Mouse (Mus musculus) lung, embryonic 15.5 days (tissue): ENCODE measurements at regions not wholly inside any gene's neighbourhood (a gene's known extent, or its start where the extent isn't known, plus 50 kb on each side); places are given as distances from the start of the nearest gene placed in this dataset.
A peak's percentile ranks its signal among the peaks of the same experiment; 100 is the strongest.

ENCODE experiments used
- ATAC-seq: fragments of 200-750 bp; cut with Nextera tagmentation; 2 replicates; pipeline ENCODE4 v1.8.0; 2017; ENCODE audit warnings: moderate number of reproducible peaks, borderline replicate concordance; ENCODE audit not compliant: low FRiP score, low TSS enrichment; ENCODE audit errors: extremely low read depth
- H3K27ac ChIP-seq: fragments of 300-500 bp; sonication (generic); 2 replicates; pipeline ENCODE4 v1.5.1; 2015; ENCODE audit warnings: moderate library complexity, mild to moderate bottlenecking, inconsistent platforms
- H3K27me3 ChIP-seq: fragments of 300-500 bp; sonication (generic); 2 replicates; pipeline ENCODE4 v1.6.1; 2015; ENCODE audit warnings: inconsistent platforms
- H3K36me3 ChIP-seq: fragments of 300-500 bp; sonication (generic); 2 replicates; pipeline ENCODE4 v1.6.1; 2015; ENCODE audit warnings: inconsistent platforms
- H3K4me1 ChIP-seq: fragments of 300-500 bp; sonication (generic); 2 replicates; pipeline ENCODE4 v1.6.1; 2015; ENCODE audit warnings: inconsistent platforms
- H3K4me2 ChIP-seq: fragments of 300-500 bp; sonication (generic); 2 replicates; pipeline ENCODE4 v1.6.1; 2015; ENCODE audit warnings: inconsistent platforms, mild to moderate bottlenecking, moderate library complexity
- H3K4me3 ChIP-seq: fragments of 300-500 bp; sonication (generic); 2 replicates; pipeline ENCODE4 v1.5.1; 2015; ENCODE audit warnings: mild to moderate bottlenecking, inconsistent platforms
- H3K9ac ChIP-seq: fragments of 300-500 bp; sonication (generic); 2 replicates; pipeline ENCODE4 v1.6.1; 2015; ENCODE audit warnings: inconsistent platforms
- H3K9me3 ChIP-seq: fragments of 300-500 bp; sonication (generic); 2 replicates; pipeline ENCODE4 v1.6.1; 2016; ENCODE audit warnings: inconsistent platforms
- WGBS: fragments of 180-500 bp; shearing (Covaris S2); methylation state at CpG from one replicate; pipeline ENCODE4 v1.1.7; 2015; 5-methylcytosine and 5-hydroxymethylcytosine counted together

DNA sequence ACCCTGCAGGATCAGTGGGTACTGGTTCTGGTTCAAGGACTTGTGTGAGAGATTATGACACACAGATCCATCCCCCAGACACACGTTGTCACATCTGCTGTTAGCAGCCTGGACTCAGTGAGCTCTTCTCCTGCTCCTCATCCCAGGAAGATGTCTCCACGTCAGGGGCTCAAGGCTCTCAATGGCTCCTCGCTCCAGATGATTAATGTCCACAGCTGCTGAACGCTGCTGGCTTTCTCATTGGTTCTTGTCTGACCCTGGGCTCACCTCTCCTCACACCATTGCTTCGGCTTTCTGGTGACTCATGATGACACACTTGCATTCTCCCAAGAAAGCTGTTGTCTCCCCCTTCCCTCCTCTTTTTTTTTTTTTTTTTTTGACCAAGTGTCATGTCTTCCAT, 116.2 kb downstream of the Gadd45g start:
- Histone ChIP-seq H3K4me1 (peaks cover 42% of the 10 kb centered on the region), H3K4me3 (no peak overlapping the region), H3K27me3 (no peaks in the 10 kb centered on the region), H3K27ac (no peak overlapping the region), H3K36me3 (no peaks in the 10 kb centered on the region), H3K4me2 (no peak overlapping the region), H3K9ac (no peak overlapping the region), H3K9me3 (no peaks in the 10 kb centered on the region)
- 42% methylated on average over 5 of the region's 5 CpGs for WGBS
- no peak for ATAC-seq

DNA sequence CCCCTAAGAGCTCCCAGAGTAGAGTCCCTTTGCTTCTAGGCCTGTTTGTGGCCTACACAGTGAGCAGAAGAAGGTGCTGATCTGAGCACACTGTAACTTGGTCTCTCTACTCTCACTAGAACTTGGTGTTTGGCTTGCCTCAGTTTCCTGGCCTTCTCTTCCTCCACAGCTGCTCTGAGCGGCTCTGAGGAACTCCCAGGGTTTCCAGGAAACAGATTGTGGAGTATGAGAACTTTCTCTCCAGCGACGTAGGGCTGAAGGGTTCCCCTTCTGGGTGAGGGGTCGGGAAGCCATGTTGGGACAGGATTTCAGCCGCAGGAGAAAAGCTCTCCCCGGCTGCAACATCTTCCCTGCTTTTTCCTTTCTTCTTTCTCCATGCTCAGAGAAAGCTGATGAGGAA, 117.5 kb downstream of the Gadd45g start:
- ATAC-seq: no peak
- H3K4me2 ChIP-seq: no peak overlapping the region

GRCm38 (mm10) chr13:51964416-51964815, 117.9 kb downstream of the Gadd45g start:
- Histone ChIP-seq H3K36me3 (no peaks in the 10 kb centered on the region), H3K4me2 (no peak overlapping the region), H3K4me1 (peaks cover 49% of the 10 kb centered on the region), H3K9ac (no peak overlapping the region), H3K4me3 (no peak overlapping the region), H3K27ac (peak overlapping the region; percentile 77), H3K27me3 (no peaks in the 10 kb centered on the region), H3K9me3 (no peaks in the 10 kb centered on the region)
- peak; percentile 23; the same call in 1 of the 2 replicates for ATAC-seq
- 42% methylated on average over 6 of the region's 6 CpGs for WGBS

More for the DNA sequence above, 117.5 kb downstream of the Gadd45g start:
- Histone ChIP-seq H3K4me3 (no peak overlapping the region), H3K9ac (no peak overlapping the region), H3K27ac (peak overlapping the region; percentile 68), H3K36me3 (no peaks in the 10 kb centered on the region), H3K9me3 (no peaks in the 10 kb centered on the region), H3K4me1 (peaks cover 54% of the 10 kb centered on the region), H3K27me3 (no peaks in the 10 kb centered on the region)
- 51% methylated on average over 6 of the region's 6 CpGs for WGBS

- Histone ChIP-seq H3K9me3 (no peaks in the 10 kb centered on the region), H3K4me3 (no peak overlapping the region), H3K27ac (peak overlapping the region; percentile 77), H3K27me3 (no peaks in the 10 kb centered on the region), H3K36me3 (no peaks in the 10 kb centered on the region), H3K4me2 (no peak overlapping the region), H3K9ac (no peak overlapping the region), H3K4me1 (peaks cover 49% of the 10 kb centered on the region)
- 50% methylated on average over 2 of the region's 2 CpGs for WGBS
- no peak for ATAC-seq
These were observed 118.4 kb downstream of the Gadd45g start for GRCm38 (mm10) chr13:51964921-51965320.

DNA sequence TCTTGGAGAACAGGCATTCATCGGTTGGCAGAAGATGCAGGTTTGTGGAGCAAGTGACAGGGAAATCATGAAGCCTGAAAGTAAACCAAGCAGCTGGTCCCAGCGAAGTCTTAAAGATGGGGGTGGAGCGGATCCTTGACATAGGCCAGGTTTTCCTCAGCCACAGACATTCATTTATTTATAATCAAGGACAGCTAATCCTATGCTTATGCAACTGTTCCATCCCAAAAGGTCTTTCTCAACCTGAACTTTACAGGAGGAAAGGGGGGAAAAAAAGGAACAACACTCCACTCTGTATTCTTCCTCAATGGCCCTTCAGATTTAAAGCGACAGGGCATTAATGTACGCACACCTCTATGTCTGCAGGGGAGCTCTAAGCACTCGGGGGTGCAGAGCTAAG, 121.6 kb downstream of the Gadd45g start:
- H3K9me3 ChIP-seq: no peaks in the 10 kb centered on the region
- H3K36me3 ChIP-seq: no peaks in the 10 kb centered on the region
- H3K27me3 ChIP-seq: no peaks in the 10 kb centered on the region
- H3K9ac ChIP-seq: no peak overlapping the region
- no peak for ATAC-seq
- H3K27ac ChIP-seq: peak overlapping the region; percentile 35; the same call in 1 of the 2 replicates
- WGBS: 61% methylated on average over 6 of the region's 6 CpGs
- H3K4me2 ChIP-seq: no peak overlapping the region
- peaks cover 56% of the 10 kb centered on the region for H3K4me1 ChIP-seq
- H3K4me3 ChIP-seq: no peak overlapping the region

GRCm38 (mm10) chr13:51968796-51969195, 122.3 kb downstream of the Gadd45g start:
- 53% methylated on average over 9 of the region's 9 CpGs for WGBS
- ATAC-seq: no peak
- peak overlapping the region; percentile 35; the same call in 1 of the 2 replicates for H3K27ac ChIP-seq

GRCm38 (mm10) chr13:51970051-51970450, 123.6 kb downstream of the Gadd45g start:
- WGBS: 61% methylated on average over 11 of the region's 11 CpGs
- H3K4me3 ChIP-seq: no peak overlapping the region
- no peak overlapping the region for H3K4me2 ChIP-seq
- no peak for ATAC-seq
- H3K36me3 ChIP-seq: no peaks in the 10 kb centered on the region
- H3K9me3 ChIP-seq: no peaks in the 10 kb centered on the region
- no peaks in the 10 kb centered on the region for H3K27me3 ChIP-seq
- H3K4me1 ChIP-seq: peaks cover 57% of the 10 kb centered on the region
- no peak overlapping the region for H3K27ac ChIP-seq
- H3K9ac ChIP-seq: no peak overlapping the region

More at GRCm38 (mm10) chr13:51968796-51969195, 122.3 kb downstream of the Gadd45g start:
- Histone ChIP-seq H3K4me1 (peaks cover 56% of the 10 kb centered on the region), H3K9me3 (no peaks in the 10 kb centered on the region), H3K27me3 (no peaks in the 10 kb centered on the region), H3K4me2 (no peak overlapping the region), H3K4me3 (no peak overlapping the region), H3K36me3 (no peaks in the 10 kb centered on the region), H3K9ac (no peak overlapping the region)

DNA sequence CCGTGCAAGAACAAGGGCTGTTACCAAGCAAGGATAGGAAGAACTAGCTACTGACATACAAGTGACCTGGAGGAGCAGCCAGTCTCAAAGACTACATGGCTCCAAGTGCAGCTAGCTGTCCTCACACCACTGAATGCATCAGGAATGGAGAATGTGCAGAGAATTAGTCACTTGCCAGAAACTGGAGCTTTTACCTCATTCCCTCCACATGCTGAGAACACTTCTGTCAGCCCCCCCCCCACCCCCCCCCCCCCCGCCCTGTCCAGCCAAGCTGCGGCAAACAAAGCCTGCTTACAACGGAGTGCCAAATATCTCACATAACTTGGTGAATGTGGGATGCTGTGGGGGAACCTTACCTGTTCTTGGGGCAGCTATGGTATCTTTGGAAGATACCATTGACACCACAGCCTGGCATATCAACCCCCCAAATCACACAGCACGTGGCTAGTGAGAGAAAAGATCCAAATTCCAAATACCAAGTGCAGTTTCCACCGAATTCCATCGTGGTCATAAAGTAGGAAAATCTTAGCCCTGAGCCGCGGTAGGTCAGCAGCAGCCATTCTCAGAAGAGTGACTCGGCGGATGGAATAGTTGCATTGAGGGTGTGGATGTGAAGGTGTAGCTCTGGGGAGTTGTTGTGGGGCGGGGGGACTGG, 126.3 kb downstream of the Gadd45g start:
- Histone ChIP-seq H3K27me3 (no peaks in the 10 kb centered on the region), H3K36me3 (no peaks in the 10 kb centered on the region), H3K4me2 (no peak overlapping the region), H3K9ac (no peak overlapping the region), H3K9me3 (no peaks in the 10 kb centered on the region), H3K27ac (peak overlapping the region; percentile 93; the same call in 1 of the 2 replicates), H3K4me1 (peaks cover 71% of the 10 kb centered on the region), H3K4me3 (no peak overlapping the region)
- WGBS: 47% methylated on average over 10 of the region's 12 CpGs
- ATAC-seq: no peak

DNA sequence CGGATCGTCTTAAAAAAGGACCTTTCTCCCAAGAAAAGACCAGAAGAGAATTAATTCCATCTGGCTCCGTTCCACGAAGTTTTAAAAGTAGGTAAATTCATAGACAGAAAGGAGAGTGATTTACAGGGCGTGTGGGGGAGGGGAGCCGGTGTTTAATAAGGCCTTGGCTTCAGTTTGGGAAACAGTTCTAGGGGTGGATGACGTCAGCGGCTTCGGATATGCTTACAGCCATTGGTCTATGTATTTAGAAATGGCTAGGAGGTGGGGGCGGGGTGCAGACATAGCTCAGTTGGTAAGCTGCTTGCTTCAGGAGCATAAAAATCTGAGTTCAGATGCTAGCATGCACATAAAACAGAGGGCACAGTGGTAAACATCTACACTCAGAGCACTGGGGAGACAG, 127.0 kb downstream of the Gadd45g start:
- no peaks in the 10 kb centered on the region for H3K36me3 ChIP-seq
- 55% methylated on average over 10 of the region's 10 CpGs for WGBS

DNA sequence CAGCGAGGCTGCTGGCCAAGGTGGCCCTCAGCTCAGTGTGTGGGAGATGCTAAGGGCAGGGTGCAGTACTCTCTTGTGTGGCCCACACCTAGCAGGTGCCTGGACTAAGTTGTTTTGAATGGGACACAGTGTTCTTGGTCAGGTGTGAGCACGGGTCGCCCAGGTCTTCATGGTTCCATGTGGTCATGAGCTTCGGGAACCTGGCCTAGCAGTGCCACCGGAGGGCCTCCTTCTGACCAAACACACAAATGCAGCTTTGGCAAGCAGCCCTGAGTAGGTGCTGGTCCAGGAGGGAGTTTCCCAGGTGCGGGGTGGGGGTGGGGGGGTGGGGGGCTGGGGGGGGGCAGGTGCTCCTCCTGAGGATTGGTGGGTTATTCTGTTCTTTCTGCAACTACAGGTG, 127.6 kb downstream of the Gadd45g start:
- H3K4me1 ChIP-seq: peaks cover 59% of the 10 kb centered on the region
- 63% methylated on average over 6 of the region's 6 CpGs for WGBS
- no peak overlapping the region for H3K4me2 ChIP-seq
- no peaks in the 10 kb centered on the region for H3K9me3 ChIP-seq
- no peak overlapping the region for H3K4me3 ChIP-seq
- no peak for ATAC-seq
- no peaks in the 10 kb centered on the region for H3K27me3 ChIP-seq
- peak overlapping the region; percentile 93 for H3K27ac ChIP-seq
- no peak overlapping the region for H3K9ac ChIP-seq
- H3K36me3 ChIP-seq: no peaks in the 10 kb centered on the region

More for the DNA sequence above, 127.0 kb downstream of the Gadd45g start:
- H3K27me3 ChIP-seq: no peaks in the 10 kb centered on the region
- no peaks in the 10 kb centered on the region for H3K9me3 ChIP-seq
- H3K27ac ChIP-seq: peak overlapping the region; percentile 93; the same call in 1 of the 2 replicates
- no peak overlapping the region for H3K4me3 ChIP-seq
- no peak overlapping the region for H3K4me2 ChIP-seq
- no peak for ATAC-seq
- H3K4me1 ChIP-seq: peaks cover 64% of the 10 kb centered on the region
- no peak overlapping the region for H3K9ac ChIP-seq

DNA sequence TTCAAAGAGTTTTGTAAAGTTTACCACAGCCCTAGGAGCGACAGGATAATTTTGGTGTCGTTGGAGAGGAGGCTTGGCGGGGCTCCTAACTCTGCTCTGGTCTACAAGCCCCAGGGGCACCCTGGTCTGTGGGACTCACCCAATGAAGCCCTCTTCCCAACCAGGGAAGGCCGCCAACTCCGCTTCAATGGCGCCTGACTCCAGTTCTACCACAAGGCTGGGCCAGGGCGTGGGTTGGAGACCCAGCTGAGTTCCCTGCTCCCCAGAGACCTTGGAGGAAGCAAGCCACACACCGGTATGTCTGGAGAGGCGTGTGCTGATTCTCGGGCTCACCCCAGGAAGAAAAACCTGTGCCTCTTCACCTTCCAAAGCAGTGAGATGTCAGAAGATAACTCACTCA, 128.9 kb downstream of the Gadd45g start:
- H3K9ac ChIP-seq: no peak overlapping the region; the same call in 1 of the 2 replicates
- H3K4me3 ChIP-seq: no peak overlapping the region
- no peaks in the 10 kb centered on the region for H3K27me3 ChIP-seq
- no peaks in the 10 kb centered on the region for H3K36me3 ChIP-seq
- peak overlapping the region; percentile 7; the same call in 1 of the 2 replicates for H3K4me2 ChIP-seq
- ATAC-seq: no peak
- H3K27ac ChIP-seq: peak overlapping the region; percentile 93
- H3K9me3 ChIP-seq: no peaks in the 10 kb centered on the region
- H3K4me1 ChIP-seq: peaks cover 54% of the 10 kb centered on the region
- 51% methylated on average over 10 of the region's 10 CpGs for WGBS

DNA sequence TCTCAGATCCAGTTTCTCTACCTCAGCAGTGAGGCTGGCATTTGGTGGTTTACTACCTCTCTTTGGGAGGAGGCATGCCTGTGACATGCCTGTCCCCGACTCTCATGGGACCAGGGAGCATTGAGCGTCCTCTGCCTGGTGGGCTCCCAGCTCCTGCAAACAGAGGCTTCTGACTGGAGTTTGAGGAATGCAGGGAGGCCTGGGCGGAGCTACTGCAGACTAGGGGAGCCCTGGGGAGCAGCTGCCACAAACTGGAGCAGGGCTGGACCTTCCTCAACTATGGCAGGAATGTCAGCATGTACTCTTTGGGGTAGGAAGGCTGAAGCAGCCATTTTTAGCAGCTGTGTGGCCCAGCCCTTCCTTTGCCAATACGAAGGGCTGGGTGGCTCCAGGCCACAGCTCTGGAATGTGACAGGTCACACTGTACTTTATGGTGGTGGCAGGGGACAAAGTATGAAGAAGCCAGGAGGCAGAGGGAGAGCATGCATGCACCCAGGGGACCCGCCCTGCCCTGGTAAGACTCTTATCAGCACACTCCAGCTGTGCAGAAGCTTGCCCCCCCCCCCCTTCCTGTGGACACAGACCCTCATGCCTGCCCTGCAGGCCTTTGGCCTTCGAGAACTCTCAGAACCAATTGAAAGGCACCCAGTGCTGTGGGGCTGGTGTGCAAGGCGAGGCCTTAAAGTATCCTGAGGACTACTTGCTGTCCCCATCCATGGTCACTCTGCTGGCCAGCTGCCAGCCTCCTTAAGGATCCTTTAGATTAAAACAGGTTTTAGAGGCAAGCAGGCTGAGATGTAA, 129.5 kb downstream of the Gadd45g start:
- Histone ChIP-seq H3K9ac (peak overlapping the region; percentile 19; the same call in 1 of the 2 replicates), H3K36me3 (no peaks in the 10 kb centered on the region), H3K27ac (peak overlapping the region; percentile 93), H3K4me3 (no peak overlapping the region), H3K9me3 (no peaks in the 10 kb centered on the region), H3K4me2 (peak overlapping the region; percentile 10), H3K27me3 (no peaks in the 10 kb centered on the region), H3K4me1 (peaks cover 54% of the 10 kb centered on the region)
- peak; percentile 89 for ATAC-seq
- WGBS: 26% methylated on average over 7 of the region's 7 CpGs
